Mouse (Mus musculus) naive thymus-derived CD4-positive, alpha-beta T cell, adult 2 months (primary cell): ENCODE results near the gene AI467606.

Experiments
- DNase-seq: peaks from one replicate; pipeline ENCODE4 v3.0.0-alpha.2; 2011; ENCODE audit warnings: low read depth

AI467606 gene

GRCm38 (mm10) chr7:127093914-127094313 lies 2.8 kb downstream of the AI467606 start:
- DNase-seq: no peak

- DNase-seq: no peak
Measured at GRCm38 (mm10) chr7:127096456-127096855, 5.3 kb downstream of the AI467606 start.

- DNase-seq: no peak
Measured at GRCm38 (mm10) chr7:127098521-127098920, 7.4 kb downstream of the AI467606 start.

GRCm38 (mm10) chr7:127098950-127099349 lies 7.8 kb downstream of the AI467606 start:
- no peak for DNase-seq

GRCm38 (mm10) chr7:127099528-127099927 lies 8.4 kb downstream of the AI467606 start:
- peak; percentile 36 for DNase-seq

GRCm38 (mm10) chr7:127101451-127102016 lies 10.4 kb downstream of the AI467606 start:
- peak; percentile 46 for DNase-seq

GRCm38 (mm10) chr7:127102148-127102547 lies 11.0 kb downstream of the AI467606 start:
- no peak for DNase-seq

- DNase-seq: peak; percentile 76
Measured at GRCm38 (mm10) chr7:127103960-127104359, 12.8 kb downstream of the AI467606 start.

- DNase-seq: peak; percentile 92
Measured at GRCm38 (mm10) chr7:127104560-127105332, 13.6 kb downstream of the AI467606 start.

- no peak for DNase-seq
Measured at GRCm38 (mm10) chr7:127105551-127105950, 14.4 kb downstream of the AI467606 start.

GRCm38 (mm10) chr7:127110239-127111007 lies 19.3 kb downstream of the AI467606 start:
- DNase-seq: peak; percentile 89

- peak; percentile 89 for DNase-seq
Measured at GRCm38 (mm10) chr7:127111461-127111860, 20.3 kb downstream of the AI467606 start.

GRCm38 (mm10) chr7:127112251-127112841 lies 21.2 kb downstream of the AI467606 start:
- peak; percentile 43 for DNase-seq

GRCm38 (mm10) chr7:127112921-127113597 lies 21.9 kb downstream of the AI467606 start:
- DNase-seq: peak; percentile 70

GRCm38 (mm10) chr7:127113614-127114259 lies 22.6 kb downstream of the AI467606 start:
- DNase-seq: peak; percentile 77

- no peak for DNase-seq
Measured at GRCm38 (mm10) chr7:127114920-127115319, 23.8 kb downstream of the AI467606 start.

GRCm38 (mm10) chr7:127116331-127116935 lies 25.3 kb downstream of the AI467606 start:
- no peak for DNase-seq

GRCm38 (mm10) chr7:127117948-127118347 lies 26.8 kb downstream of the AI467606 start:
- no peak for DNase-seq

GRCm38 (mm10) chr7:127118671-127119445 lies 27.7 kb downstream of the AI467606 start:
- no peak for DNase-seq
